Mouse (Mus musculus): ENCODE results near the gene Ppp1r3f. TPM values are rescaled to one million over a fixed set of nuclear protein-coding genes. Genes with fewer than 3 reads are reported as not detected.

Gene Ppp1r3f
- total and polyA plus RNA-seq, 3 experiments = 1.7 to 2.0 TPM; not detected in 1

- peak; percentile 96 for TF ChIP-seq BHLHE40 (IDR thresholded peaks at IDR 0.05; ENCODE audit: borderline replicate concordance, low read depth, low read length)
Measured at GRCm38 (mm10) chrX:7604879-7605574, 30.9 kb upstream of the Ppp1r3f start, which contains the start of gene Ccdc22 (continued).

DNA sequence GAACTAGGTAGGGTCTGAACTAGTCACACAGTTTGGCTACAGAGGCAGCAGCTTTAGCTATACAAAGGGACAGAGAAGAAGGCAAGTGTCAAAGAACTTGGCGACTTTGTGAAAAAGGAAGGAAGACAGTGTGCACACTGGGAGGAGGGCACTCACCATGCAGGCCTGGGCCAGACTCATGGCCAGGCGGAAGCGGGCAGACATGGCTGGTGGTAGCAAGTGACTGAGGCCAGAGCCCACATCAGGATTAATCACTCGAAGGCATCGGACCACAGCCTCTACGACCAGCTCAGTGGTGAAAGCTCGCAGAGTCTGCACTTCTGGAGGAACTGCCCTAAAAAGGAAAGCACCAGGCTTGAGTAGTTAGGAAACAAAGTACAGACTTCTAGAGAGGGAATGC is 29.9 kb upstream of the Ppp1r3f start:
- H3K36me3 ChIP-seq (ENCODE audit: control insufficient read depth in 1 of 2, insufficient read depth in 2 of 2, low read length in 2 of 2) = peaks cover 0 to 5% of the 10 kb centered on the region in 2 experiments; a peak in 3 of 4 replicates
- DNase-seq (ENCODE audit: low read depth, low spot score) = no peak
- no peak overlapping the region for H3K4me3 ChIP-seq (ENCODE audit: control insufficient read depth in 1 of 2, insufficient read depth in 1 of 2, low read depth in 2 of 2, low read length in 2 of 2)
- peaks cover 5% of the 10 kb centered on the region; the same call in 1 of the 2 replicates for H3K79me2 ChIP-seq (ENCODE audit: control insufficient read depth, insufficient read depth, low read length, poor library complexity)
- H3K27ac ChIP-seq (ENCODE audit: control insufficient read depth, low read depth, low read length) = no peak overlapping the region
- TF ChIP-seq GATA1 (IDR thresholded peaks at IDR 0.05; ENCODE audit: low read depth, low read length) = no peak
- TF ChIP-seq TCF12 (IDR thresholded peaks at IDR 0.05; ENCODE audit: low read depth, low read length) = no peak
- TF ChIP-seq POLR2A (IDR thresholded peaks at IDR 0.05; ENCODE audit: control insufficient read depth in 1 of 2, insufficient read depth in 1 of 2, low read depth in 1 of 2, low read length in 2 of 2, poor library complexity in 1 of 2) = no peak
- TF ChIP-seq RAD21 (IDR thresholded peaks at IDR 0.05; ENCODE audit: low read depth, low read length) = no peak
- no peak for TF ChIP-seq MXI1 (IDR thresholded peaks at IDR 0.05; ENCODE audit: low read depth, low read length)
- TF ChIP-seq ZMIZ1 (IDR thresholded peaks at IDR 0.05; ENCODE audit: low read depth, low read length) = no peak
- TF ChIP-seq HCFC1 (IDR thresholded peaks at IDR 0.05; ENCODE audit: low read depth, low read length) = no peak
- TF ChIP-seq MAZ (IDR thresholded peaks at IDR 0.05; ENCODE audit: low read depth, low read length) = no peak
- H3K27me3 ChIP-seq (ENCODE audit: control insufficient read depth in 1 of 2, insufficient read depth in 2 of 2, low read length in 2 of 2) = peaks cover 0 to 2% of the 10 kb centered on the region in 2 experiments; a peak in 1 of 4 replicates
- no peaks in the 10 kb centered on the region for H3K9me3 ChIP-seq (replicated peaks; ENCODE audit: insufficient read depth, low read length)
- peaks cover 0 to 12% of the 10 kb centered on the region in 2 experiments; a peak in 2 of 4 replicates for H3K4me1 ChIP-seq (ENCODE audit: control insufficient read depth in 1 of 2, insufficient read depth in 2 of 2, low read length in 2 of 2)
- peak overlapping the region; percentile 76; the same call in 1 of the 2 replicates for H3K9ac ChIP-seq (ENCODE audit: control insufficient read depth, low read depth, low read length, poor library complexity, severe bottlenecking)

DNA sequence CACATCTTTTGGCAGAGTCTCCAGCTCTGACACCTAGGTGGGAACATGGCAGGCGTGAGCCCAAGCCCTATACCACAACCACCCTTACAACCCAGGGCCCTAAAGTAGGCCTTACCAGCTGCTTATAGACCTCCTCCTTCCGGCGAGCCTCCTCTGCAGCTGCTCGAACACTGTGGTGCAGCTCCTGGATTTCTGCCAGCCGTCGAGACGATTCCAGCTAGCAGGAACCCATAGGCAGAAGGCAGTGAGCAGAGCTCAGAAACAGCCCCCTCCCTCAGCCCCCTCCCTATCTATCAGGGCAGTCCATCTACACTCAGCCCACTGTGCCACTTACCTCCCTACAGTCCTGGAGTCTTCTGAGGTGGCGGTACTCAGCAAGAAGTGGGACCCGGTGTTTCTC is 21.3 kb upstream of the Ppp1r3f start:
- no peaks in the 10 kb centered on the region for H3K79me2 ChIP-seq (ENCODE audit: control insufficient read depth, insufficient read depth, low read length, poor library complexity)
- no peak overlapping the region for H3K27ac ChIP-seq (ENCODE audit: control insufficient read depth, low read depth, low read length)
- H3K9me3 ChIP-seq (replicated peaks; ENCODE audit: insufficient read depth, low read length) = no peaks in the 10 kb centered on the region
- H3K27me3 ChIP-seq (ENCODE audit: control insufficient read depth in 1 of 2, insufficient read depth in 2 of 2, low read length in 2 of 2) = no peaks in the 10 kb centered on the region
- H3K36me3 ChIP-seq (ENCODE audit: control insufficient read depth in 1 of 2, insufficient read depth in 2 of 2, low read length in 2 of 2) = peaks cover 0 to 4% of the 10 kb centered on the region in 2 experiments; a peak in 1 of 4 replicates
- H3K4me3 ChIP-seq (ENCODE audit: control insufficient read depth in 1 of 2, insufficient read depth in 1 of 2, low read depth in 2 of 2, low read length in 2 of 2) = no peak overlapping the region
- DNase-seq (ENCODE audit: low read depth, low spot score) = no peak
- TF ChIP-seq SIN3A (IDR thresholded peaks at IDR 0.05; ENCODE audit: low read length) (no peak), CTCF (IDR thresholded peaks at IDR 0.05 in 2 of 3, conservative IDR thresholded peaks at IDR 0.05 in 1 of 3; ENCODE audit: control insufficient read depth in 1 of 3, insufficient read depth in 1 of 3, low read depth in 2 of 3, low read length in 3 of 3, poor library complexity in 1 of 3, severe bottlenecking in 1 of 3) (no peak), SMC3 (IDR thresholded peaks at IDR 0.05; ENCODE audit: low read depth, low read length) (no peak), ELF1 (IDR thresholded peaks at IDR 0.05; ENCODE audit: low read depth, low read length) (no peak), ZC3H11A (IDR thresholded peaks at IDR 0.05; ENCODE audit: low read depth, low read length) (no peak), MYB (IDR thresholded peaks at IDR 0.05; ENCODE audit: low read depth, low read length) (no peak), POLR2A (IDR thresholded peaks at IDR 0.05; ENCODE audit: control insufficient read depth in 1 of 2, insufficient read depth in 1 of 2, low read depth in 1 of 2, low read length in 2 of 2, poor library complexity in 1 of 2) (no peak), MAX (IDR thresholded peaks at IDR 0.05; ENCODE audit: low read length) (no peak), MXI1 (IDR thresholded peaks at IDR 0.05; ENCODE audit: low read depth, low read length) (no peak), RCOR1 (IDR thresholded peaks at IDR 0.05; ENCODE audit: low read depth, low read length) (no peak), MEF2A (IDR thresholded peaks at IDR 0.05; ENCODE audit: extremely low read depth, insufficient replicate concordance, low read depth, low read length, poor library complexity, severe bottlenecking) (no peak), ETS1 (IDR thresholded peaks at IDR 0.05; ENCODE audit: low read depth, low read length) (no peak), EP300 (IDR thresholded peaks at IDR 0.05; ENCODE audit: low read depth in 1 of 2, low read length in 2 of 2) (no peak), USF1 (IDR thresholded peaks at IDR 0.05; ENCODE audit: low read depth, low read length) (no peak), CHD2 (IDR thresholded peaks at IDR 0.05; ENCODE audit: low read length) (no peak), GABPA (IDR thresholded peaks at IDR 0.05; ENCODE audit: low read depth, low read length) (no peak), MAFK (IDR thresholded peaks at IDR 0.05; ENCODE audit: borderline replicate concordance, low read depth, low read length) (no peak), CHD1 (IDR thresholded peaks at IDR 0.05; ENCODE audit: low read depth, low read length) (no peak)
- H3K4me1 ChIP-seq (ENCODE audit: control insufficient read depth in 1 of 2, insufficient read depth in 2 of 2, low read length in 2 of 2) = no peaks in the 10 kb centered on the region
- H3K9ac ChIP-seq (ENCODE audit: control insufficient read depth, low read depth, low read length, poor library complexity, severe bottlenecking) = no peak overlapping the region

Data from MEL (cell line).